Mouse (Mus musculus) embryonic facial prominence, embryonic 12.5 days (tissue): ENCODE measurements around the gene Siva1. TPM values are rescaled to one million over a fixed set of nuclear protein-coding genes. Genes with fewer than 3 reads are reported as not detected.

ENCODE experiments used
- ATAC-seq: fragments of 200-750 bp; cut with Nextera tagmentation; 2 replicates; pipeline ENCODE4 v1.8.0; 2017; ENCODE audit not compliant: insufficient number of reproducible peaks, insufficient read depth, low FRiP score, low TSS enrichment
- H3K27ac ChIP-seq: fragments of 300-500 bp; sonication (generic); 2 replicates; pipeline ENCODE4 v1.5.1; 2016; ENCODE audit warnings: mild to moderate bottlenecking
- H3K27me3 ChIP-seq: fragments of 300-500 bp; sonication (generic); 2 replicates; pipeline ENCODE4 v1.6.1; 2016; ENCODE audit warnings: mild to moderate bottlenecking, moderate library complexity
- H3K36me3 ChIP-seq: fragments of 300-500 bp; sonication (generic); 2 replicates; pipeline ENCODE4 v1.6.1; 2016; ENCODE audit warnings: mild to moderate bottlenecking
- H3K4me1 ChIP-seq: fragments of 300-500 bp; sonication (generic); 2 replicates; pipeline ENCODE4 v1.6.1; 2016
- H3K4me2 ChIP-seq: fragments of 300-500 bp; sonication (generic); replicated peaks from 2 replicates; pipeline ENCODE4 v1.6.1; 2016; ENCODE audit warnings: mild to moderate bottlenecking, moderate library complexity
- H3K4me3 ChIP-seq: fragments of 300-500 bp; sonication (generic); 2 replicates; pipeline ENCODE4 v1.5.1; 2016; ENCODE audit warnings: mild to moderate bottlenecking
- H3K9ac ChIP-seq: fragments of 300-500 bp; sonication (generic); 2 replicates; pipeline ENCODE4 v1.6.1; 2016; ENCODE audit warnings: mild to moderate bottlenecking, moderate library complexity
- H3K9me3 ChIP-seq: fragments of 300-500 bp; sonication (generic); 2 replicates; pipeline ENCODE4 v1.6.1; 2016; ENCODE audit warnings: mild to moderate bottlenecking, moderate library complexity
- WGBS: fragments of 180-500 bp; shearing (Covaris S2); methylation state at CpG from one replicate; pipeline ENCODE4 v1.1.7; 2016; 5-methylcytosine and 5-hydroxymethylcytosine counted together
- polyA plus RNA-seq: library from polyadenylated mRNA; unstranded; fragments of >200 nt; fragmentation: Nextera tagmentation; extraction: Ambion mirVana; gene quantifications from 2 replicates; pipeline ENCODE4 v1.2.1, GENCODE M21; 2016

Gene Siva1
- polyA plus RNA-seq = 205 and 218 TPM in 2 replicates

DNA sequence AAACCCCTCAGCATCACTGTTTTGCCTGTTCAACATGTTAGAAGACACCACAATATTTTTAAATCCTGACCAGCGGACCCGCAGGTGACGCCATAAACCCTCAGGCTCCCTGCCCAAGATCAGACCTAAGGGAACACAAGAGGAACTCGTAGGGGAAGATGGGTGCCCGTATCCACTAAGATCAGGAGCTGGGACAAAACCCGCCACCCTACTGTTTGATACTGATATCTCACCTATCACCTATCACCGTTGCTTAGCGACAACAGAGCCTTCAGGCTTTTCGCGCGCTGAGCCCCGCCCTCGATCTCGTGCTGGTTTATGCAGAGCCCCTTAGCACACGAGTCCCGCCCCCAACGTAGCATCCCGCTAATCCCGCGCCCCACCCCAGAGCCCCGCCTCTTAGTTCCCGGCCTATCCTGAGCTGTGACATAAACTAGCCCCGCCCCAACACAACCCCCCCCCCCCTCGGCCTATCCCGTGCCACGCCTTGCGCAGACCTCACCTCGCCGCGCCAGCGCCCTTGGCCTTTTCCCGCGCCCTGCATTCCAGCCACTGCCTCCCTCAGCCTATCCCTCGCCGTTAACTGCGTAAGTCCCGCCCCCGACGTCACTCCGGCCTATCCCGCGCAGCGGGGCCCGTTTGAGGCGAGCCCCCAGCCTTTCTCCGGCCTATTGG, at the start of gene Siva1:
Gene Siva1 (plus strand): TSS at position 500 of the 675 bp plus-strand sequence.
- H3K4me2 ChIP-seq = peak within 1 kb of the TSS; percentile 92
- WGBS = 3% methylated on average over 39 of the region's 46 CpGs
- peak within 1 kb of the TSS; percentile 90 for H3K27ac ChIP-seq
- peak; percentile 98 for ATAC-seq
- peak within 1 kb of the TSS; percentile 77 for H3K9ac ChIP-seq
- H3K27me3 ChIP-seq = no peaks in the 10 kb centered on the region
- H3K9me3 ChIP-seq = no peaks in the 10 kb centered on the region
- H3K36me3 ChIP-seq = peaks cover 17% of the 10 kb centered on the region
- H3K4me3 ChIP-seq = peak within 1 kb of the TSS; percentile 69
- H3K4me1 ChIP-seq = peaks cover 14% of the 10 kb centered on the region

DNA sequence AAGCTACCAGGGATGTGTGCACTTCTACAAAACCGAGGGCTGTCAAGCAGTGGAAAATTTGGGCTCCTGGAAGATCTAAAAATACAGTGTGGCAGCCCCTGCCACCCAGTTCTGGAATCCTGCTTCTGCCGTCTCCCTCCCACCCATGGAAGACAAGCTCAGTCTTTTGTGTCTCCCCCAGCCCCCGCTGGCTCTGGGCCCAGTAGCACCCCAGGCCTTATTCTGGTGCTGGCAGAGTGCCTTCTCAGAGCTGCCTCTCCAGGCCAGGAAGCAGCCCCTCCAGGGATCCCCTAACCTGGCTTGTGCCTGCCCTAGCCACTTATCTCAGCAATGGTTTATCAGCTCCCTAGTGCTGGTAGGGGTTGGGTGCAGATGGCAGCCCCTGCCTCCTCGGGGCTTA, 49.5 kb upstream of the Siva1 start:
- no peak for ATAC-seq
- no peaks in the 10 kb centered on the region for H3K27me3 ChIP-seq
- H3K4me1 ChIP-seq = peaks cover 27% of the 10 kb centered on the region
- no peak overlapping the region for H3K9ac ChIP-seq
- peak overlapping the region; percentile 27; the same call in 1 of the 2 replicates for H3K27ac ChIP-seq
- no peak overlapping the region for H3K4me3 ChIP-seq
- no peaks in the 10 kb centered on the region for H3K36me3 ChIP-seq
- 44% methylated on average over 4 of the region's 4 CpGs for WGBS
- no peaks in the 10 kb centered on the region for H3K9me3 ChIP-seq
- no peak overlapping the region for H3K4me2 ChIP-seq

DNA sequence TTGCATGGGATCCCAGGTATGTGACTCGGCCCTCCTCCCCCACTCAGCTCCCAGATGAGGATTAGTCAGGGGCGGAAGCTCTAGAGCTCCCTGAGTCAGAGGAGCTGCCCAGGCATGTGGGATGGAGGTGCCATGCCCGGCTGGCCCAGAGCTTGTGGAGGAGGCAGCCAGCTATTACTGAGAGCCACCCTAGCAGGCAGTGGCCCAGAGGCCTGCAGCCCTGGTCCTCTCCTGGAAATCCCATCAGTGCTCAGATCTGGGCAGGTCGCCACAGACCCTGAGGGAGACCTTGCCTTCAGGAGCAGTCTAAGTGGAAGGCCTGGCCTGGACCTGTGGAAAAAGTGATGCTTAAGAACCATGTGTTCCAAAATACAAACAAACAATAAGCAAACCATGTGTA, 48.9 kb upstream of the Siva1 start:
- Histone ChIP-seq H3K36me3 (no peaks in the 10 kb centered on the region), H3K4me1 (peaks cover 27% of the 10 kb centered on the region), H3K27ac (0 out of 2 replicates have a peak overlapping the region, but pooled peaks have one; percentile 27), H3K27me3 (no peaks in the 10 kb centered on the region), H3K9me3 (no peaks in the 10 kb centered on the region), H3K9ac (0 out of 2 replicates have a peak overlapping the region, but pooled peaks have one; percentile 25), H3K4me2 (no peak overlapping the region), H3K4me3 (no peak overlapping the region)
- no peak for ATAC-seq
- 72% methylated on average over 4 of the region's 4 CpGs for WGBS

DNA sequence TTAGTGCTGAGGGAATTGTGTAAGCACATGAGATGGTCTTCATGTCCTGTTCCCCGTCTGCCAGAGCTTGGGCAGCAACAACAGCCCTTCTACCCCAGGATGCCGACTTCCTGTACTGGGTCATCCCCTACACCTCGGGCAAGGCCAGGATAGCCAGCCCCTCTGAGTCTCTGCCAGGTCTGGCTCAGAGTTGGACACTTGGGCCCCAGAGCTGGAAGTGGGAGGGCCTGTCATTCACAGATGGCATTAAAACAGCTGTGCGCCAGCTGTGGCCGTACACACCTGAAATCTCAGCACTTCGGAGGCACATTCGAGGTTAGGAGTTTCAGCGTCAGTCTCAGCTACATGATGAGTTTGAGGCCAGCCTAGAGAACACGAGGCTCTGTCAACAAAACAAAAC, 48.0 kb upstream of the Siva1 start:
- Histone ChIP-seq H3K4me3 (no peak overlapping the region), H3K9me3 (no peaks in the 10 kb centered on the region), H3K27me3 (no peaks in the 10 kb centered on the region), H3K36me3 (no peaks in the 10 kb centered on the region), H3K27ac (no peak overlapping the region), H3K9ac (no peak overlapping the region), H3K4me2 (no peak overlapping the region), H3K4me1 (peaks cover 27% of the 10 kb centered on the region)
- no peak for ATAC-seq
- WGBS = 55% methylated on average over 9 of the region's 9 CpGs

DNA sequence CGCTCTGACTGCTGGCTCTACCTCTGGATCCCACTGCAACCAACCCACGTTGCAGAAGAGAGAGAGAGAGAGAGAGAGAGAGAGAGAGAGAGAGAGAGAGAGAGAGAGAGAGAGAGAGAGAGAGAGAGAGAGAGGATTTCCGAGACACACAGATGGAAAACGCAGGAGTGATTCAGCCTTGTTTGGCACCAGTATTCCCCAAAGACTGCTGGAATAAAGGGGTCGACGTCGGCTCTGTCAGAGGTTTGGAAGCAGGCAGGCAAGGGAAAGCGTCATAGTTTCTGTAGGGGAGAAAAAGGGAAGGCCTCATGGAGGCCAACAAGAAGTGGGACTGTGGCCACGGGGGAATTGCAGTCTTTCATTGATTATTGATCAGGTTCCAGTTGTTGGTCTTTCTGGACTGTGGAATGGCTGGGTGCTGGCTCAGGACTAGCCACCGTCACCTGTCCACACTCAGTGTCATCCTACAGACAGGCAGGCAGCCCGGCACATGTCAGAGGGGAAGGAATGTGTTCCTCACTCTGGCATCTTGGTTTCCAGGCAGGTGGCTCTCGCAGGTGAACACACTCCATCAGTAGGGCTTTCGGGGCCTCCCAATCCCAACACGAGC, 47.5 kb upstream of the Siva1 start:
- H3K4me2 ChIP-seq = no peak overlapping the region
- no peak for ATAC-seq
- no peak overlapping the region for H3K27ac ChIP-seq
- no peaks in the 10 kb centered on the region for H3K27me3 ChIP-seq
- WGBS = 69% methylated on average over 14 of the region's 14 CpGs
- H3K36me3 ChIP-seq = no peaks in the 10 kb centered on the region
- peaks cover 27% of the 10 kb centered on the region for H3K4me1 ChIP-seq
- H3K4me3 ChIP-seq = no peak overlapping the region
- H3K9me3 ChIP-seq = no peaks in the 10 kb centered on the region
- no peak overlapping the region for H3K9ac ChIP-seq

DNA sequence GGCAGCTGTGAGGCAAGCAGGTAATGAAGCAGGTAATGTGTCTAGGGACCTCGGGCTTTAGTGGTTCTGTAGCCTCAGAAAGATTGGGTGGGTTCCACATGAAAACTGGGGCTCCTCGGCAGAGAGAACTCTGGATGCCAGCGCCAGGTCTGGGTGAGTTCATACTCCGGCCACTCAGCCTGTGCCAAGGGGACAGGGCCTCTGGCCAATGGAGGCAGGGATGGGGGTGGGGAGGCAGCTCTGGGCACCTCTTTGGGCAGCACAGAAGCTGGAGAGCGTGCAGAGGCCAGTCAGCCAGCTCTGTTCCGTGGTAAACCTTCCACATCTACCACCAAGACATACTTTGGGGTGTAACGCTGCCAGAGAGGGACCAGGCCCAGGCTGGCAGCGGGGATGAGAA, 46.9 kb upstream of the Siva1 start:
- no peak for ATAC-seq
- Histone ChIP-seq H3K9ac (no peak overlapping the region), H3K4me2 (no peak overlapping the region), H3K27ac (no peak overlapping the region), H3K27me3 (no peaks in the 10 kb centered on the region), H3K4me1 (peaks cover 27% of the 10 kb centered on the region), H3K36me3 (0 out of 2 replicates have a peak, but pooled peaks cover 5% of the 10 kb centered on the region), H3K4me3 (no peak overlapping the region), H3K9me3 (no peaks in the 10 kb centered on the region)
- WGBS = 80% methylated on average over 8 of the region's 8 CpGs

DNA sequence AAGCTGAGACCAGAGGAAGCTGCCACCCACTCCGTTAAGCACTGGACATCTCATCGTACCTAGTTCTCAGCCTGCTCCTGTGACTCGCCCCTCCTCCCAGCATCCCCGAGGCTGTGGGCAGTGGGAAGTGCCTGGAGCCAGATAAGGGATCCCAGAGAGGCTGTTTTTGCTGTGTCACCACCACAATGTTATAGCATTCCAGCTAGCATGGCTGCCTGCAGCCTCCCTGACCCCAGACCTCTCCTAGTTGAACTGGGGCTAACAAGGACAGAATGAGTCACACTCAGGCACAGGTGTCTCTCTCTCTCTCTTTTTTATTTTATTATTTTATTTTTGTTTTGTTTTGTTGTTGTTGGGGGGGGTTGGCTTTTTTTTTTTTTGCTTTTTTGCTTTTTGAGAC, 45.3 kb upstream of the Siva1 start:
- ATAC-seq = no peak
- 37% methylated on average over 4 of the region's 4 CpGs for WGBS

DNA sequence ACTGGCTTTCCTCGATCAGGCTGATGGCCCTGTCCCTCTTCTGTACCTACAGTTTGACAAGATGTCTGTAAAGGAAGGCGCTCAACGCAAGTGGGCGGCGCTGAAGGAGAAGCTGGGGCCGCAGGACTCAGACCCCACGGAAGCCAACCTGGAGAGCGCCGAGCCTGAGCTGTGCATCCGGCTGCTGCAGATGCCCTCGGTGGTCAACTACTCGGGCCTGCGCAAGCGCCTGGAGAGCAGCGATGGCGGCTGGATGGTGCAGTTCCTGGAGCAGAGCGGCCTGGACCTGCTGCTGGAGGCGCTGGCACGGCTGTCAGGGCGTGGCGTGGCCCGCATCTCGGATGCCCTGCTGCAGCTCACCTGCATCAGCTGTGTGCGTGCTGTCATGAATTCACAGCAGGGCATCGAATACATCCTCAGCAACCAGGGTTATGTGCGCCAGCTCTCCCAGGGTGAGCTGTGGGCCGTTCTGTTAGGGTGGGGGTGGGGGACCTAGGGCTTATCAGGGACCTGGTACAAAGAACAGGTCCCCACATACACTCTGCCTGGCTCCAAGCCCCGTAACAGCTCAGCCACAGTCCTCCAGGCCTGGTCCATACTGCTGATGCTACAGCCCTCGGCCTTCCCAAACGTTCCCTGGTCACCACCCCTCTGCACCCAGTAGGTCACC, 44.4 kb upstream of the Siva1 start:
- Histone ChIP-seq H3K27me3 (no peaks in the 10 kb centered on the region), H3K9ac (no peak overlapping the region), H3K36me3 (0 out of 2 replicates have a peak, but pooled peaks cover 5% of the 10 kb centered on the region), H3K27ac (no peak overlapping the region), H3K9me3 (no peaks in the 10 kb centered on the region), H3K4me2 (no peak overlapping the region), H3K4me1 (peaks cover 16% of the 10 kb centered on the region), H3K4me3 (no peak overlapping the region)
- WGBS = 79% methylated on average over 30 of the region's 30 CpGs
- ATAC-seq = no peak

More for the DNA sequence above, 45.3 kb upstream of the Siva1 start:
- Histone ChIP-seq H3K27me3 (no peaks in the 10 kb centered on the region), H3K4me2 (no peak overlapping the region), H3K9ac (no peak overlapping the region), H3K27ac (no peak overlapping the region), H3K36me3 (0 out of 2 replicates have a peak, but pooled peaks cover 5% of the 10 kb centered on the region), H3K9me3 (no peaks in the 10 kb centered on the region), H3K4me1 (peaks cover 21% of the 10 kb centered on the region), H3K4me3 (no peak overlapping the region)

DNA sequence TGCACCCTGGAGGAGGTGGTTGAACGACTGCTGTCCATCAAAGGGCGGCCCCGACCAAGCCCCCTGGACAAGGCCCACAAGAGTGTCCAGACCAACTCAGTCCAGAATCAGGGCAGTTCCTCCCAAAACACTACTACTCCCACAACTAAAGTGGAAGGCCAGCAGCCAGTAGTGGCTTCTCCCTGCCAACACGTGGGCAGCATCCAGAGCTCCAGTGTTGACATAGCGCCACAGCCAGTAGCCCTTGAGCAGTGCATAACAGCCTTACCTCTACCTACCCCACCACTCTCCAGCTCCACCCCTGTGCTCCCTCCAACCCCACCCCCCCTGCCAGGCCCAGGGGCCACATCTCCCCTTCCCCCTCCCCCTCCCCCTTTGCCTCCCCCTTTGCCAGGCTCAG, 40.5 kb upstream of the Siva1 start:
- no peaks in the 10 kb centered on the region for H3K9me3 ChIP-seq
- no peak overlapping the region for H3K27ac ChIP-seq
- 0 out of 2 replicates have a peak, but pooled peaks cover 5% of the 10 kb centered on the region for H3K36me3 ChIP-seq
- H3K4me2 ChIP-seq = no peak overlapping the region
- H3K4me1 ChIP-seq = peaks cover 6% of the 10 kb centered on the region
- H3K9ac ChIP-seq = no peak overlapping the region
- 83% methylated on average over 5 of the region's 5 CpGs for WGBS
- no peak for ATAC-seq
- H3K27me3 ChIP-seq = no peaks in the 10 kb centered on the region
- no peak overlapping the region for H3K4me3 ChIP-seq

DNA sequence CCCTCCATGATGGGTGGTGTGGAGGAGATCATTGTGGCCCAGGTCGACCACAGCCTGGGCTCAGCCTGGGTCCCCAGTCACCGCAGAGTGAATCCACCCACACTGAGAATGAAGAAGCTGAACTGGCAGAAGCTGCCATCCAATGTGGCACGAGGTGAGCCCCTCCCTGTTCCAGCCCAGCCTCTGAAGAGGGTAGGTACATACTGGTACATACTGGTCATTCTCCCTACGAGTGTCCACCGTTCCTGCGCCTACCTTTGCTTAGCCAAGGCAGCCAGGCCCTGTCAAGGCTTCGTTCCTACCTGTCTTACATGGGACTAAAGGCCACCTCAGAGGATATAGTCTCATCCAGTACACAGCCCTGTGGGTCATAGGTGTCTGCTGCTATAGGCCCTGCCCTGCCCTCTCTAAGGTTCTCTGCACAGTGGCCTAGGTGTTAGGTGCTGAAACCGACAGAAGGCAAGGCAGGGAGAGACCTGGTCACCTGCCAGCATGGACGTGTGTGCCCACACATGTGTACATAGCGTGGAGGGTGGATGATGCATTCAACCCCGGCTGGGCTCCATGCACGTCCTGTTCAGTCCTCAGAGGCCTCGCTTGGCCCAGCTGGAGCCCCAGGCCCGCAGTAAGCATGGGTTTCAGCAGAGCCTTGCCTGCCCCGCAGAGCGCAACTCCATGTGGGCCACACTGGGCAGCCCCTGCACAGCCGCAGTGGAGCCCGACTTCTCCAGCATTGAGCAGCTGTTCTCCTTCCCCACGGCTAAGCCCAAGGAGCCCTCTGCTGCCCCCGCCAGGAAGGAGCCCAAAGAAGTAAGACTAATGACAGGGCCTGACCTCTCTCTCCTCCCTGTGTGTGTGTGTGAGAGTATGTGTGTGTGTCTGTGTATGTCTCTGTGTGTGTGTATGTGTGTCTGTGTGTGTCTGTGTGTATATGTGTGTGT, 39.5 kb upstream of the Siva1 start:
- Histone ChIP-seq H3K4me2 (no peak overlapping the region), H3K4me3 (no peak overlapping the region), H3K9me3 (no peaks in the 10 kb centered on the region), H3K27ac (peak overlapping the region; percentile 9; the same call in 1 of the 2 replicates), H3K4me1 (peaks cover 4% of the 10 kb centered on the region), H3K36me3 (0 out of 2 replicates have a peak, but pooled peaks cover 5% of the 10 kb centered on the region), H3K9ac (0 out of 2 replicates have a peak overlapping the region, but pooled peaks have one; percentile 8), H3K27me3 (no peaks in the 10 kb centered on the region)
- peak; percentile 47; the same call in 1 of the 2 replicates for ATAC-seq
- WGBS = 65% methylated on average over 20 of the region's 20 CpGs

DNA sequence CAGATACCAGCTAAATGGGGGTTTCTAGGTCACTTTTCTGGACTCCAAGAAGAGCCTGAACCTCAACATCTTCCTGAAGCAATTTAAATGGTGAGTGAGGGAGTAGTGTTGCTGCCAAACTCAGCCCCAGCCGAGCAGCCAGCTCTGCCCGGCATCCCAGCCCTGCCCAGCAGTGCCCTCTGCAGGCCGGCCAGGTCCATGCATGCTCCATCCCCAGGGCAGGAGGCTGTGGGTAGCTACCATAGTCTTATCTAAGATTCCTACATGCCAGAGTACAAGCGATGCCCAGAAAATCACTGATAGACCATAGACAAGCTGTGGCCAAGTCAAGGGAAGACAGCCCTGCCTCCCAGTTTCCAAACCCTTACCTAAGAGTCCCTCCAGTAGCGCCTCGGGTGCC, 38.7 kb upstream of the Siva1 start:
- no peak for ATAC-seq
- no peaks in the 10 kb centered on the region for H3K9me3 ChIP-seq
- peak overlapping the region; percentile 9; the same call in 1 of the 2 replicates for H3K27ac ChIP-seq
- 0 out of 2 replicates have a peak overlapping the region, but pooled peaks have one; percentile 8 for H3K9ac ChIP-seq
- H3K27me3 ChIP-seq = no peaks in the 10 kb centered on the region
- WGBS = 51% methylated on average over 6 of the region's 6 CpGs
- no peak overlapping the region for H3K4me2 ChIP-seq
- peaks cover 4% of the 10 kb centered on the region for H3K4me1 ChIP-seq
- H3K4me3 ChIP-seq = no peak overlapping the region
- 0 out of 2 replicates have a peak, but pooled peaks cover 5% of the 10 kb centered on the region for H3K36me3 ChIP-seq
